Mouse (Mus musculus): ENCODE measurements around the gene Btbd18. TPM values are rescaled to one million over a fixed set of nuclear protein-coding genes. Genes with fewer than 3 reads are reported as not detected.

The Btbd18 gene
- 0.14 and 0.20 TPM in 2 replicates for polyA plus RNA-seq (2014; fragmentation: Nextera tagmentation; extraction: Ambion mirVana)

DNA sequence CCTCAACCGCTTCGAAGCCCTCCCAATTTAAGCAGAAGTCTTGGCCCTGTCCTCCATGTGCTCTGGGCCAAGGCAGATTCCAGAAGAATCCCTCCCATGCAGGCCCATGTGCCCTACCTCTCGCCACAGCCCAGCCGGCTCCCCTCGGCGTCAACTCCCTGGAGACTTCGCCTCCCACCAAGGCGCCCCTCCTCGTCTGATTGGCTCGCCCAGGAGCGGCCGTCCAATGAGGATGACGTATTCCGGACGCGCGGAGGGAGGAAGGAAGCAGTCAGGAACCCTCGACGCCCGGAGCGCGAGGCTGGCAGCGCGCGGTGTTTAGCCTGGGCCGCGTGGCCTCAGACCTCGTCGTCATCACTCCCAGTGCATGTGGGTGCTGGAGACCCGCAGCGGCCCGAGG is at the start of gene Btbd18:
Gene Btbd18 (plus strand): TSS at position 274 of the 400 bp plus-strand sequence.
- ATAC-seq (replicated peaks; ENCODE audit: insufficient number of reproducible peaks, low FRiP score, low TSS enrichment), result no peak
- Histone ChIP-seq H3K9ac (ENCODE audit: low read depth, low read length) (no peak within 1 kb of the TSS), H3K4me2 (no peak within 1 kb of the TSS), H3K4me1 (ENCODE audit: control insufficient read depth, insufficient read depth, low read length) (no peaks in the 10 kb centered on the region), H3K27ac (ENCODE audit: low read depth, low read length) (no peak within 1 kb of the TSS), H3K27me3 (ENCODE audit: control insufficient read depth, insufficient read depth, low read length) (no peaks in the 10 kb centered on the region), H3K9me3 (replicated peaks; ENCODE audit: control insufficient read depth, low read length) (no peaks in the 10 kb centered on the region), H3K4me3 (ENCODE audit: low read depth, low read length) (no peak within 1 kb of the TSS), H3K36me3 (ENCODE audit: control insufficient read depth, insufficient read depth, low read length) (no peaks in the 10 kb centered on the region)
- WGBS (ENCODE audit: insufficient replicate concordance), result 89% methylated on average over 32 of the region's 32 CpGs

DNA sequence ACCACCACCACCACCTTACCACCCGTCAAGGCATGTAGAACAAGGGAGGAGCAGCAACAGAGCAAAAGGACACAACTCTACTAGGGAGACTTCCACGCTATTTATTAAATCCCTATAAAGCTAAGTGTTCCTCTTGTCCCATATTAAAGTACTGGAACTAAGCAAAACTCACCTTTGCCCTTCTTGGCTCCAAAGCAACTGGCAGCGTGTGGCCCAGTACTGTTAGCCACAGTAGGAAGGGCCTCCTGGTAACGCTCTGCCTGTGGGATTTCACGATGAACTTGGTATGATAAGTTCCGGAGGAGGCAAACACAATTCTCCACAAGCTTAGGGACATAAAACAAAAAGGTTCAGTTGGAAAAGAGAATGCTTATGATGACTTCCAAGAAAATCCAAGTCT is 46.1 kb upstream of the Btbd18 start:
- Histone ChIP-seq H3K4me1 (ENCODE audit: control insufficient read depth, insufficient read depth, low read length) (no peaks in the 10 kb centered on the region), H3K36me3 (ENCODE audit: control insufficient read depth, insufficient read depth, low read length) (peaks cover 42% of the 10 kb centered on the region), H3K9ac (ENCODE audit: low read depth, low read length) (no peak overlapping the region), H3K4me3 (ENCODE audit: low read depth, low read length) (no peak overlapping the region), H3K27ac (ENCODE audit: low read depth, low read length) (no peak overlapping the region), H3K4me2 (no peak overlapping the region), H3K9me3 (replicated peaks; ENCODE audit: control insufficient read depth, low read length) (no peaks in the 10 kb centered on the region), H3K27me3 (ENCODE audit: control insufficient read depth, insufficient read depth, low read length) (no peaks in the 10 kb centered on the region)
- no peak for ATAC-seq (replicated peaks; ENCODE audit: insufficient number of reproducible peaks, low FRiP score, low TSS enrichment)
- WGBS (ENCODE audit: insufficient replicate concordance), result 93% methylated on average over 6 of the region's 6 CpGs

DNA sequence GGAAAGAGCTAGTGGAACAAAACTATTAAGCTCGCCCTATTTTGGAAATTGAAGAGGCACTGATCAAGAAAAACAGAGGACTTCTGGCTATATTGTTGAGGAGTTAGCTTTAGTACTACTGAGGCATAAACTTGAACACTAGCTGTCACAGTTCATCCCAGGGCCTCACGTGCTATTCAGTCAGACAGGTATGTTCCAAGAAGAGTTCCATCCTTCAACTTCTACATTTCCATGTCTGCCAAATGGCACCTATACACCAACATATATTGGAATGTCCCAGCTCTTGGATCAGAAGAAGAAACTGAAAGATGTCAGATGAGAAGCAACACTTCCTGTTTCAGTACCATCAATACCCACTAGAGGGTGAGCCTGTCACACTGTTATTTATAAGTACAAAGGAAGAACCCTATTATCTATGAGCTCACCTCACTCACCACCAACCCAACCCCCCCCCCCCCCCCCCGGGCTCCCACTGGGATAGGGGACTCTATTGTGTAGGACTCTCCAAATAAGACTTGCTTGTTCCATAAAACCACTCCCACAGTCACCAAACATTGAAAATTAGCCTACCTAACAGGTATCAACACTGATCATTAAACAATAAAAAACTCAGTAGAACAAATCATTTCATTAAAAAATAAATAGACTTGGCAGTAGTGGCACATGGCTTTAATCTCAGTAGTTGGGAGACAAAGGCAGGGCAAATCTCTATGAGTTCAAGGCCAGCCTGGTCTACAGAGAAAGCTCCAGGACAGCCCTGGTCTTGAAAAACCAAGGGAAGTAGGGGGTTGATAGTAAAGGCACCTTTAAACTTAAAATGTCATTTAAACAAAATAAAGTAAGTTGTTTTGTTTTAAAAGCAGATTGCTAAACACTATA is 41.0 kb upstream of the Btbd18 start:
- peak overlapping the region; percentile 3; the same call in 1 of the 2 replicates for H3K27ac ChIP-seq (ENCODE audit: low read depth, low read length)

DNA sequence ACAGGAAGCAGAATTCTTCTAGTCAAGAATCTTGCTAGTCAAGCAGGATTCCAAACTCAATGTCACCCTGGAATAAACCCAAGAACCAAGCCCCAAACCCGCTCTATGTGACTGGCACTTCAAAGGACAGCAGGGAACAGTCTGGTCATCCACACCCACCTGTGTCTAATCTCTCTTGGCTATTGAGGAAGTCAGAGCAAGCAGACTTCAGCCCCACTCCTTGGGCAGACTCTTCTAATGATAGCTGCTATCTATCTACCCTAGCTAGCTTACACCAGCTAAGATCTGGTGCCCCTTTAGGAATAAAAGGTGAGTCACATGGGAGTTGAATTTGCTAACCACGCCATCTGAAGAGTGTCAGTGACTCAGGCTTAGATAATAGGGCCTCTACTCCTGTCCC is 40.0 kb upstream of the Btbd18 start:
- Histone ChIP-seq H3K4me3 (ENCODE audit: low read depth, low read length) (no peak overlapping the region), H3K4me2 (no peak overlapping the region), H3K9ac (ENCODE audit: low read depth, low read length) (no peak overlapping the region), H3K9me3 (replicated peaks; ENCODE audit: control insufficient read depth, low read length) (no peaks in the 10 kb centered on the region), H3K27ac (ENCODE audit: low read depth, low read length) (peak overlapping the region; percentile 67), H3K36me3 (ENCODE audit: control insufficient read depth, insufficient read depth, low read length) (peaks cover 28% of the 10 kb centered on the region), H3K4me1 (ENCODE audit: control insufficient read depth, insufficient read depth, low read length) (peaks cover 26% of the 10 kb centered on the region), H3K27me3 (ENCODE audit: control insufficient read depth, insufficient read depth, low read length) (no peaks in the 10 kb centered on the region)
- 52% methylated on average over 2 of the region's 2 CpGs for WGBS (ENCODE audit: insufficient replicate concordance)
- ATAC-seq (replicated peaks; ENCODE audit: insufficient number of reproducible peaks, low FRiP score, low TSS enrichment), result no peak

More for the DNA sequence above, 41.0 kb upstream of the Btbd18 start:
- Histone ChIP-seq H3K4me3 (ENCODE audit: low read depth, low read length) (no peak overlapping the region), H3K27me3 (ENCODE audit: control insufficient read depth, insufficient read depth, low read length) (no peaks in the 10 kb centered on the region), H3K9me3 (replicated peaks; ENCODE audit: control insufficient read depth, low read length) (no peaks in the 10 kb centered on the region), H3K9ac (ENCODE audit: low read depth, low read length) (no peak overlapping the region), H3K36me3 (ENCODE audit: control insufficient read depth, insufficient read depth, low read length) (peaks cover 30% of the 10 kb centered on the region), H3K4me2 (no peak overlapping the region), H3K4me1 (ENCODE audit: control insufficient read depth, insufficient read depth, low read length) (peaks cover 19% of the 10 kb centered on the region)
- peak; percentile 51; the same call in 1 of the 2 replicates for ATAC-seq (replicated peaks; ENCODE audit: insufficient number of reproducible peaks, low FRiP score, low TSS enrichment)
- WGBS (ENCODE audit: insufficient replicate concordance), result 73% methylated on average over 3 of the region's 3 CpGs

GRCm38 (mm10) chr2:84619646-84620340 is 39.1 kb upstream of the Btbd18 start:
- Histone ChIP-seq H3K9me3 (replicated peaks; ENCODE audit: control insufficient read depth, low read length) (no peaks in the 10 kb centered on the region), H3K36me3 (ENCODE audit: control insufficient read depth, insufficient read depth, low read length) (peaks cover 32% of the 10 kb centered on the region), H3K4me1 (ENCODE audit: control insufficient read depth, insufficient read depth, low read length) (peaks cover 29% of the 10 kb centered on the region), H3K4me2 (no peak overlapping the region), H3K27me3 (ENCODE audit: control insufficient read depth, insufficient read depth, low read length) (no peaks in the 10 kb centered on the region), H3K27ac (ENCODE audit: low read depth, low read length) (peak overlapping the region; percentile 5; the same call in 1 of the 2 replicates), H3K9ac (ENCODE audit: low read depth, low read length) (no peak overlapping the region), H3K4me3 (ENCODE audit: low read depth, low read length) (no peak overlapping the region)
- ATAC-seq (replicated peaks; ENCODE audit: insufficient number of reproducible peaks, low FRiP score, low TSS enrichment), result no peak
- 91% methylated on average over 21 of the region's 21 CpGs for WGBS (ENCODE audit: insufficient replicate concordance)

GRCm38 (mm10) chr2:84622668-84623067 is 36.2 kb upstream of the Btbd18 start:
- ATAC-seq (replicated peaks; ENCODE audit: insufficient number of reproducible peaks, low FRiP score, low TSS enrichment), result no peak
- WGBS (ENCODE audit: insufficient replicate concordance), result 73% methylated on average over 2 of the region's 2 CpGs
- Histone ChIP-seq H3K4me3 (ENCODE audit: low read depth, low read length) (no peak overlapping the region), H3K36me3 (ENCODE audit: control insufficient read depth, insufficient read depth, low read length) (peaks cover 18% of the 10 kb centered on the region), H3K4me2 (no peak overlapping the region), H3K27me3 (ENCODE audit: control insufficient read depth, insufficient read depth, low read length) (no peaks in the 10 kb centered on the region), H3K9me3 (replicated peaks; ENCODE audit: control insufficient read depth, low read length) (no peaks in the 10 kb centered on the region), H3K9ac (ENCODE audit: low read depth, low read length) (no peak overlapping the region), H3K27ac (ENCODE audit: low read depth, low read length) (no peak overlapping the region), H3K4me1 (ENCODE audit: control insufficient read depth, insufficient read depth, low read length) (peaks cover 45% of the 10 kb centered on the region)

DNA sequence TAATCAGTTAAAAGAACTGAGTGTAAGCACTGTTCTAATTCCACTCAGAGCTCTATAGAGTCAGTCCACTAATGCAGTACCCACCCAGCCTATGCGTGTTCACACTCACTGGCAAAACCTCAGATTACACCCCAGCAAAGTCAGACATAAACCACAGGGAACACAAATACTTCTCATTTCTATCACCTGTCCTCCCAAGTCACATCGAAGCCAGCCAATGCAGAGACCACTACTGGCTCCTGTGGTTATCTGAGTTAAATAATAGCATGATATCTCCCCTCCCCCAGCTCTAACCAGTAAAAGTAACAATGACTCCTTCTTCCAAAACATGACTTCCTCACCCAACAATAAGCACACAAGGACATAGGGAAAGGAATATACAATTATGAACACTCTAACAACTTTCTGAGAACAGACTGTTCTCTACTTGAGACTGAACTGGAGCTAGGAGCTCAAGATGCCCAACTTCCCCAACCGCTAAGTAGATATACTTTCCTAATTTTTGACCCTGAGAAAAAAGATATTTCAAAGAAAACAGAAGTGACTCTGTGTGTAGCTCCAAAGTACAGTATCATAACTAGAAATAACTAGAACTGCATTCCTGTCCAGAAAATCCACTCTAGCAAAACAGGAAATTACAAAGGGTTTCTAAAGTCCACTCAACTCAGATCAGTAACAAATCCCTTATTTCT is 35.3 kb upstream of the Btbd18 start:
- no peaks in the 10 kb centered on the region for H3K27me3 ChIP-seq (ENCODE audit: control insufficient read depth, insufficient read depth, low read length)
- no peaks in the 10 kb centered on the region for H3K9me3 ChIP-seq (replicated peaks; ENCODE audit: control insufficient read depth, low read length)
- H3K4me1 ChIP-seq (ENCODE audit: control insufficient read depth, insufficient read depth, low read length), result peaks cover 49% of the 10 kb centered on the region
- H3K4me3 ChIP-seq (ENCODE audit: low read depth, low read length), result no peak overlapping the region
- no peak overlapping the region for H3K27ac ChIP-seq (ENCODE audit: low read depth, low read length)
- ATAC-seq (replicated peaks; ENCODE audit: insufficient number of reproducible peaks, low FRiP score, low TSS enrichment), result no peak
- no peak overlapping the region for H3K9ac ChIP-seq (ENCODE audit: low read depth, low read length)
- 85% methylated on average over 3 of the region's 3 CpGs for WGBS (ENCODE audit: insufficient replicate concordance)
- no peak overlapping the region for H3K4me2 ChIP-seq
- peaks cover 18% of the 10 kb centered on the region for H3K36me3 ChIP-seq (ENCODE audit: control insufficient read depth, insufficient read depth, low read length)

DNA sequence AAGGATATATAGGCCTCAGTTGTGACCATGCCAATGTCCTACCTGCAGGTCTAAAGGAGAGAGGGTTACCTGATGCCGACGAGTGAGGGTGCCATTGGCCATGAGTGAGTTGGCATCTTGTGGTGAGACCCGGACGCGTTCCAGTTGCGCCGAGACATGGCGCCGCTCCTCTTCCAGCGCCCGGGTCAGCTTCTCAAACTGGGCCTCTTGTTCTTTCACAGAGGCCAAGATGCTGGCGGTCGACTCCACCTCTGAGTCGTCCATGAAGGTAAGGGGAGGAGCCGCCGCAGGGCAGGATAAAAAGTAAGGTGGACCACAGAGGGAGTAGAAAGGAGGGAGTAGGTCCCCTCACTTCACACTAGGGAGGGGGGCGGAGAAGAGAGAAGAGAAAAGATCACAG is 34.7 kb upstream of the Btbd18 start:
- Histone ChIP-seq H3K9ac (ENCODE audit: low read depth, low read length) (no peak overlapping the region), H3K27ac (ENCODE audit: low read depth, low read length) (no peak overlapping the region), H3K4me1 (ENCODE audit: control insufficient read depth, insufficient read depth, low read length) (peaks cover 46% of the 10 kb centered on the region), H3K36me3 (ENCODE audit: control insufficient read depth, insufficient read depth, low read length) (peaks cover 15% of the 10 kb centered on the region), H3K9me3 (replicated peaks; ENCODE audit: control insufficient read depth, low read length) (no peaks in the 10 kb centered on the region), H3K27me3 (ENCODE audit: control insufficient read depth, insufficient read depth, low read length) (no peaks in the 10 kb centered on the region), H3K4me2 (no peak overlapping the region), H3K4me3 (ENCODE audit: low read depth, low read length) (no peak overlapping the region)
- WGBS (ENCODE audit: insufficient replicate concordance), result 90% methylated on average over 17 of the region's 17 CpGs
- no peak for ATAC-seq (replicated peaks; ENCODE audit: insufficient number of reproducible peaks, low FRiP score, low TSS enrichment)
